Mouse (Mus musculus): ENCODE data around the gene Tsc1. TPM values are rescaled to one million over a fixed set of nuclear protein-coding genes. Genes with fewer than 3 reads are reported as not detected.

Tsc1 gene
- 41.3 and 42.9 TPM in 2 replicates for total RNA-seq (2014; rRNA removed)
- 19.5 and 22.9 TPM in 2 replicates for polyA plus RNA-seq (2015; fragmentation: Nextera tagmentation; extraction: Ambion mirVana)

- Histone ChIP-seq H3K27me3 (ENCODE audit: insufficient read depth, low read length) (no peaks in the 10 kb centered on the region), H3K9ac (replicated peaks; ENCODE audit: low read length, poor library complexity, severe bottlenecking) (peak within 1 kb of the TSS; percentile 94), H3K36me3 (ENCODE audit: insufficient read depth, low read length) (no peaks in the 10 kb centered on the region), H3K4me2 (ENCODE audit: low read depth, low read length, poor library complexity, severe bottlenecking) (peak within 1 kb of the TSS; percentile 66), H3K4me3 (ENCODE audit: low read depth, low read length) (peak within 1 kb of the TSS; percentile 98), H3K4me1 (ENCODE audit: insufficient read depth, low read length) (peaks cover 4% of the 10 kb centered on the region; the same call in 1 of the 2 replicates), H3K9me3 (ENCODE audit: low read length) (no peaks in the 10 kb centered on the region), H3K27ac (ENCODE audit: low read depth, low read length) (peak within 1 kb of the TSS; percentile 91)
- peak; percentile 29 for TF ChIP-seq CTCF (IDR thresholded peaks at IDR 0.05)
- 2% methylated on average over 42 of the region's 47 CpGs for WGBS
- peak; percentile 98 for DNase-seq (ENCODE audit: low spot score)
- peak; percentile 93 for ATAC-seq (ENCODE audit: low FRiP score)
Observed at GRCm38 (mm10) chr2:28640461-28641424, at the start of gene Tsc1. Gene Tsc1 (plus strand): TSS chr2:28641228.

GRCm38 (mm10) chr2:28591479-28591878, 49.5 kb upstream of the Tsc1 start:
- no peaks in the 10 kb centered on the region for H3K27me3 ChIP-seq (ENCODE audit: insufficient read depth, low read length)
- no peak overlapping the region for H3K4me2 ChIP-seq (ENCODE audit: low read depth, low read length, poor library complexity, severe bottlenecking)
- WGBS = 78% methylated on average over 2 of the region's 2 CpGs

GRCm38 (mm10) chr2:28592809-28593208, 48.2 kb upstream of the Tsc1 start:
- Histone ChIP-seq H3K4me1 (ENCODE audit: insufficient read depth, low read length) (no peaks in the 10 kb centered on the region), H3K4me2 (ENCODE audit: low read depth, low read length, poor library complexity, severe bottlenecking) (no peak overlapping the region), H3K27me3 (ENCODE audit: insufficient read depth, low read length) (no peaks in the 10 kb centered on the region), H3K9me3 (ENCODE audit: low read length) (no peaks in the 10 kb centered on the region), H3K36me3 (ENCODE audit: insufficient read depth, low read length) (no peaks in the 10 kb centered on the region), H3K9ac (replicated peaks; ENCODE audit: low read length, poor library complexity, severe bottlenecking) (no peak overlapping the region), H3K27ac (ENCODE audit: low read depth, low read length) (no peak overlapping the region), H3K4me3 (ENCODE audit: low read depth, low read length) (no peak overlapping the region)
- ATAC-seq (ENCODE audit: low FRiP score) (no peak), DNase-seq (ENCODE audit: low spot score) (peak; percentile 51)
- TF ChIP-seq CTCF (IDR thresholded peaks at IDR 0.05) = peak; percentile 80
- WGBS = 7% methylated on average over 15 of the region's 15 CpGs

More at GRCm38 (mm10) chr2:28591479-28591878, 49.5 kb upstream of the Tsc1 start:
- H3K4me1 ChIP-seq (ENCODE audit: insufficient read depth, low read length) = no peaks in the 10 kb centered on the region
- no peak for TF ChIP-seq CTCF (IDR thresholded peaks at IDR 0.05)
- H3K9me3 ChIP-seq (ENCODE audit: low read length) = no peaks in the 10 kb centered on the region
- DNase-seq (ENCODE audit: low spot score) (no peak), ATAC-seq (ENCODE audit: low FRiP score) (no peak)
- no peaks in the 10 kb centered on the region for H3K36me3 ChIP-seq (ENCODE audit: insufficient read depth, low read length)
- H3K27ac ChIP-seq (ENCODE audit: low read depth, low read length) = no peak overlapping the region
- no peak overlapping the region for H3K9ac ChIP-seq (replicated peaks; ENCODE audit: low read length, poor library complexity, severe bottlenecking)
- H3K4me3 ChIP-seq (ENCODE audit: low read depth, low read length) = no peak overlapping the region

GRCm38 (mm10) chr2:28596021-28596420, 45.0 kb upstream of the Tsc1 start:
- H3K4me1 ChIP-seq (ENCODE audit: insufficient read depth, low read length) = no peaks in the 10 kb centered on the region
- no peak overlapping the region for H3K9ac ChIP-seq (replicated peaks; ENCODE audit: low read length, poor library complexity, severe bottlenecking)
- no peaks in the 10 kb centered on the region for H3K36me3 ChIP-seq (ENCODE audit: insufficient read depth, low read length)
- TF ChIP-seq CTCF (IDR thresholded peaks at IDR 0.05) = no peak
- WGBS = 87% methylated on average over 7 of the region's 7 CpGs
- H3K27ac ChIP-seq (ENCODE audit: low read depth, low read length) = no peak overlapping the region
- no peak for ATAC-seq (ENCODE audit: low FRiP score)
- H3K4me2 ChIP-seq (ENCODE audit: low read depth, low read length, poor library complexity, severe bottlenecking) = no peak overlapping the region
- no peak overlapping the region for H3K4me3 ChIP-seq (ENCODE audit: low read depth, low read length)
- H3K27me3 ChIP-seq (ENCODE audit: insufficient read depth, low read length) = no peaks in the 10 kb centered on the region
- DNase-seq (ENCODE audit: low spot score) = no peak
- H3K9me3 ChIP-seq (ENCODE audit: low read length) = no peaks in the 10 kb centered on the region

- ATAC-seq (ENCODE audit: low FRiP score) = no peak
- Histone ChIP-seq H3K9me3 (ENCODE audit: low read length) (no peaks in the 10 kb centered on the region), H3K4me2 (ENCODE audit: low read depth, low read length, poor library complexity, severe bottlenecking) (no peak overlapping the region), H3K4me1 (ENCODE audit: insufficient read depth, low read length) (no peaks in the 10 kb centered on the region), H3K27ac (ENCODE audit: low read depth, low read length) (no peak overlapping the region), H3K4me3 (ENCODE audit: low read depth, low read length) (no peak overlapping the region), H3K27me3 (ENCODE audit: insufficient read depth, low read length) (no peaks in the 10 kb centered on the region), H3K9ac (replicated peaks; ENCODE audit: low read length, poor library complexity, severe bottlenecking) (no peak overlapping the region), H3K36me3 (ENCODE audit: insufficient read depth, low read length) (no peaks in the 10 kb centered on the region)
- 87% methylated on average over 7 of the region's 7 CpGs for WGBS
- no peak for DNase-seq (ENCODE audit: low spot score)
- TF ChIP-seq CTCF (IDR thresholded peaks at IDR 0.05) = peak; percentile 47
Observed at GRCm38 (mm10) chr2:28596998-28597397, 44.0 kb upstream of the Tsc1 start.

All from midbrain, postnatal 0 days (tissue).